Comparison of ENCODE assay signal across 23 mouse cellular contexts in genomic region chr19:42602576-42602975, GRCm38 (mm10).
"Had no signal": no experiment of that assay in that cellular context is flagged by ENCODE, and none has a peak within 500 bp of the region (broad histone marks: within the 10 kb centered on the region; RNA-seq: fewer than 3 reads in every experiment).

No protein-coding gene starts in this region.

- H3K4me3 ChIP-seq: layer of hippocampus, adult 2 months; limb, embryonic 10.5 days; limb, embryonic 13.5 days; liver, embryonic 12.5 days; liver, embryonic 15.5 days; midbrain, embryonic 12.5 days; myocyte; neural tube, embryonic 13.5 days; stomach, embryonic 15.5 days had no signal

- H3K36me3 ChIP-seq: limb, embryonic 10.5 days; limb, embryonic 13.5 days; liver, embryonic 12.5 days; liver, embryonic 15.5 days; midbrain, embryonic 12.5 days; neural tube, embryonic 13.5 days; stomach, embryonic 15.5 days had no signal

- H3K4me1 ChIP-seq: liver, embryonic 12.5 days; liver, embryonic 15.5 days; neural tube, embryonic 13.5 days; stomach, embryonic 15.5 days had no signal

- H3K4me2 ChIP-seq: limb, embryonic 13.5 days; liver, embryonic 12.5 days; liver, embryonic 15.5 days; midbrain, embryonic 12.5 days; neural tube, embryonic 13.5 days; stomach, embryonic 15.5 days had no signal

- H3K27ac ChIP-seq: kidney, postnatal 0 days; layer of hippocampus, adult 2 months; limb, embryonic 10.5 days; limb, embryonic 13.5 days; liver, embryonic 12.5 days; liver, embryonic 15.5 days; midbrain, embryonic 12.5 days; neural tube, embryonic 13.5 days; stomach, embryonic 15.5 days had no signal

- H3K27me3 ChIP-seq: limb, embryonic 13.5 days; liver, embryonic 15.5 days; midbrain, embryonic 12.5 days; neural tube, embryonic 13.5 days; stomach, embryonic 15.5 days had no signal

- H3K9ac ChIP-seq: limb, embryonic 13.5 days; liver, embryonic 12.5 days; liver, embryonic 15.5 days; midbrain, embryonic 12.5 days; neural tube, embryonic 13.5 days; stomach, embryonic 15.5 days had no signal

- ATAC-seq: liver, embryonic 12.5 days; midbrain, embryonic 16.5 days had no signal

- DNase-seq: kidney, adult 2 months; kidney, postnatal 25 days; layer of hippocampus, adult 9-11 months; lung, adult 2 months; lung, postnatal 14 days; lung, postnatal 4 days; retina, postnatal 1 day; right cerebral cortex, postnatal 25 days; spleen, adult 18-20 months; thymus, adult 2 months; thymus, postnatal 14 days; thymus, postnatal 4 days had no signal

- H3K9me3 ChIP-seq: limb, embryonic 10.5 days; limb, embryonic 13.5 days; liver, embryonic 12.5 days; liver, embryonic 15.5 days; midbrain, embryonic 12.5 days; neural tube, embryonic 13.5 days; stomach, embryonic 15.5 days had no signal
